Mouse (Mus musculus) lung, postnatal 14 days (tissue): ENCODE results near the gene Ptprg.
"Not testable (repeated sequence)": the region's sequence is repeated elsewhere in the genome, so short reads cannot be mapped to it uniquely, and the experiment has no call there.

ENCODE experiments used
- DNase-seq: peaks from one replicate; pipeline ENCODE4 v3.0.0; 2021

Gene Ptprg

GRCm38 (mm10) chr14:11992111-11992510, 438.8 kb downstream of the Ptprg start:
- no peak for DNase-seq

GRCm38 (mm10) chr14:11992534-11992933, 439.2 kb downstream of the Ptprg start:
- DNase-seq, result no peak

GRCm38 (mm10) chr14:11997555-11997954, 444.2 kb downstream of the Ptprg start:
- DNase-seq, result no peak

GRCm38 (mm10) chr14:11998464-11998863, 445.1 kb downstream of the Ptprg start:
- no peak for DNase-seq

GRCm38 (mm10) chr14:12004061-12004460, 450.7 kb downstream of the Ptprg start:
- DNase-seq, result no peak

GRCm38 (mm10) chr14:12011766-12012165, 458.4 kb downstream of the Ptprg start:
- no peak for DNase-seq

- no peak for DNase-seq
Measured at GRCm38 (mm10) chr14:12025812-12026728, 472.7 kb downstream of the Ptprg start.

- DNase-seq, result no peak
Measured at GRCm38 (mm10) chr14:12027247-12027646, 473.9 kb downstream of the Ptprg start.

GRCm38 (mm10) chr14:12029926-12030325, 476.6 kb downstream of the Ptprg start:
- peak; percentile 30 for DNase-seq

GRCm38 (mm10) chr14:12036530-12037283, 483.4 kb downstream of the Ptprg start:
- DNase-seq, result no peak

GRCm38 (mm10) chr14:12039743-12040142, 486.4 kb downstream of the Ptprg start:
- DNase-seq, result no peak

GRCm38 (mm10) chr14:12041566-12041965, 488.2 kb downstream of the Ptprg start:
- DNase-seq, result no peak

GRCm38 (mm10) chr14:12046226-12046882, 493.0 kb downstream of the Ptprg start:
- no peak for DNase-seq

- no peak for DNase-seq
Measured at GRCm38 (mm10) chr14:12047637-12048036, 494.3 kb downstream of the Ptprg start.

GRCm38 (mm10) chr14:12056912-12057524, 503.7 kb downstream of the Ptprg start:
- DNase-seq, result no peak

GRCm38 (mm10) chr14:12057856-12058255, 504.5 kb downstream of the Ptprg start:
- DNase-seq, result no peak

GRCm38 (mm10) chr14:12059149-12059548, 505.8 kb downstream of the Ptprg start:
- DNase-seq, result no peak

GRCm38 (mm10) chr14:12061313-12061712, 508.0 kb downstream of the Ptprg start:
- DNase-seq, result not testable (repeated sequence)

- peak; percentile 22 for DNase-seq
Measured at GRCm38 (mm10) chr14:12062628-12063360, 509.5 kb downstream of the Ptprg start.

GRCm38 (mm10) chr14:12065001-12065400, 511.7 kb downstream of the Ptprg start:
- no peak for DNase-seq

- DNase-seq, result no peak
Measured at GRCm38 (mm10) chr14:12065736-12066135, 512.4 kb downstream of the Ptprg start.

GRCm38 (mm10) chr14:12069707-12070106, 516.4 kb downstream of the Ptprg start:
- DNase-seq, result no peak
